Mouse (Mus musculus): ENCODE data around the gene Gm13420. TPM values are rescaled to one million over a fixed set of nuclear protein-coding genes. Genes with fewer than 3 reads are reported as not detected.
"Not testable (repeated sequence)": the region's sequence is repeated elsewhere in the genome, so short reads cannot be mapped to it uniquely, and the experiment has no call there.

The Gm13420 gene
- total RNA-seq (2021), result not detected in 2 replicates
- long read RNA-seq, experiment 1, result 0 reads
- long read RNA-seq, experiment 2, result 0 reads

- DNase-seq, result no peak
These were observed at the start of gene Gm13420 for GRCm38 (mm10) chr2:29751497-29751896. Gm13420 (minus strand) TSS chr2:29751685.

GRCm38 (mm10) chr2:29792772-29793487 is 41.4 kb upstream of the Gm13420 start:
- DNase-seq, result no peak

GRCm38 (mm10) chr2:29787937-29788681 is 36.6 kb upstream of the Gm13420 start, which contains the start of gene Trub2:
Trub2 (minus strand) TSS chr2:29788502.
- DNase-seq, result peak; percentile 92

GRCm38 (mm10) chr2:29787104-29787917 is 35.8 kb upstream of the Gm13420 start, which contains the start of gene Coq4:
Coq4 (plus strand) TSS chr2:29787493.
- peak; percentile 93 for DNase-seq

GRCm38 (mm10) chr2:29784290-29784689 is 32.8 kb upstream of the Gm13420 start:
- no peak for DNase-seq

GRCm38 (mm10) chr2:29781256-29781655 is 29.8 kb upstream of the Gm13420 start:
- DNase-seq, result not testable (repeated sequence)

- no peak for DNase-seq
These were observed 21.8 kb upstream of the Gm13420 start for GRCm38 (mm10) chr2:29773323-29773722.

GRCm38 (mm10) chr2:29771611-29772461 is 20.4 kb upstream of the Gm13420 start:
- DNase-seq, result peak; percentile 69

- no peak for DNase-seq
These were observed 18.7 kb upstream of the Gm13420 start for GRCm38 (mm10) chr2:29770162-29770561.

- no peak for DNase-seq
These were observed 17.4 kb upstream of the Gm13420 start for GRCm38 (mm10) chr2:29768901-29769300.

- no peak for DNase-seq
These were observed 16.7 kb upstream of the Gm13420 start for GRCm38 (mm10) chr2:29767976-29768709.

- DNase-seq, result peak; percentile 89
These were observed 13.3 kb upstream of the Gm13420 start for GRCm38 (mm10) chr2:29764831-29765230.

- DNase-seq, result no peak
These were observed 4.2 kb upstream of the Gm13420 start for GRCm38 (mm10) chr2:29755693-29756092.

GRCm38 (mm10) chr2:29752397-29752796 is 912 bp upstream of the Gm13420 start:
- no peak for DNase-seq

GRCm38 (mm10) chr2:29748499-29748898 is 3.0 kb downstream of the Gm13420 start:
- no peak for DNase-seq

GRCm38 (mm10) chr2:29747852-29748251 is 3.6 kb downstream of the Gm13420 start:
- DNase-seq, result no peak

- DNase-seq, result no peak
These were observed 4.2 kb downstream of the Gm13420 start for GRCm38 (mm10) chr2:29747188-29747782.

GRCm38 (mm10) chr2:29744256-29744655 is 7.2 kb downstream of the Gm13420 start:
- no peak for DNase-seq

- no peak for DNase-seq
These were observed 10.3 kb downstream of the Gm13420 start for GRCm38 (mm10) chr2:29741207-29741606.

GRCm38 (mm10) chr2:29739368-29739767 is 12.1 kb downstream of the Gm13420 start:
- no peak for DNase-seq

Measured in adrenal gland, postnatal 14 days (tissue).